Mouse (Mus musculus) megakaryocyte, embryonic 14.5 days (primary cell): ENCODE results near the gene Gm28729. TPM values are rescaled to one million over a fixed set of nuclear protein-coding genes. Genes with fewer than 3 reads are reported as not detected.

Experiments used
- H3K27me3 ChIP-seq: replicated peaks from 2 replicates; pipeline ENCODE3; 2012; ENCODE audit warnings: inconsistent platforms
- H3K36me3 ChIP-seq: replicated peaks from 2 replicates; pipeline ENCODE3; 2012; ENCODE audit warnings: low read length, inconsistent platforms, mixed read lengths
- H3K4me1 ChIP-seq: 2 replicates; pipeline ENCODE4 v1.6.1; 2012; ENCODE audit warnings: inconsistent platforms
- H3K4me3 ChIP-seq: replicated peaks from 2 replicates; pipeline ENCODE3; 2012; ENCODE audit warnings: moderate library complexity, mild to moderate bottlenecking, inconsistent platforms
- H3K9me3 ChIP-seq: 2 replicates; pipeline ENCODE4 v1.6.1; 2012; ENCODE audit warnings: inconsistent platforms
- FLI1 ChIP-seq: IDR thresholded peaks from 2 replicates; pipeline ENCODE4 v1.6.1; 2012; ENCODE audit warnings: low read length, inconsistent platforms, mixed read lengths
- GATA1 ChIP-seq: IDR thresholded peaks from 3 replicates; pipeline ENCODE4 v1.6.1; 2012; ENCODE audit warnings: mixed read lengths, low read length, inconsistent platforms, borderline replicate concordance
- polyA plus RNA-seq: library from polyadenylated mRNA; stranded (reverse); fragments of >175 nt; gene quantifications from 2 replicates; pipeline ENCODE4 v1.2.3, GENCODE M21; 2012; ENCODE audit warnings: low replicate concordance; ENCODE audit not compliant: insufficient read depth

Gm28729 gene
- polyA plus RNA-seq, result not detected in 2 replicates

GRCm38 (mm10) chr9:96524972-96525506 is at the start of gene Gm28729:
TSS of gene Gm28729 (minus strand) at chr9:96525264.
- Histone ChIP-seq H3K27me3 (peaks cover 10% of the 10 kb centered on the region), H3K9me3 (no peaks in the 10 kb centered on the region), H3K36me3 (no peaks in the 10 kb centered on the region), H3K4me1 (peaks cover 16% of the 10 kb centered on the region), H3K4me3 (peak within 1 kb of the TSS; percentile 28)
- TF ChIP-seq GATA1, result no peak
- TF ChIP-seq FLI1, result no peak

DNA sequence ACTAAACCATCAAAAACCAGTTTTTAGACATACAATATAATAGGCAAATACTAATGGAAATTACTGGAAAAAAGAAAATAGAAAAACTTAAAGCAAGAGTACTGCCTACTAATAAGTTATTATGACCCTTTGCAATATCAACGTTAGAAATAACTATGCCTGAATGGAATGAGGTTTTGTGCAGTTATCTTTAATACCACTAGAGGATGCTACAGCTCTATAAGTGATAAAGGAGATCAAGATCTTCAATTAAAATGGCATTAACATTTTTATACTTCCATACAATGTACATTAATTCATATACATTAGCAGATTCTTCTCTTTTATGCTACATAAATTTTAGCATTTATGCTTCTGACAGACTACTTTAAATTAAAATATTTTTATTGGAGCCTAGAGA is 48.2 kb upstream of the Gm28729 start:
- Histone ChIP-seq H3K4me1 (peaks cover 7% of the 10 kb centered on the region), H3K27me3 (no peaks in the 10 kb centered on the region), H3K9me3 (no peaks in the 10 kb centered on the region), H3K36me3 (peaks cover 63% of the 10 kb centered on the region), H3K4me3 (no peak overlapping the region)
- TF ChIP-seq FLI1, result no peak
- TF ChIP-seq GATA1, result no peak

DNA sequence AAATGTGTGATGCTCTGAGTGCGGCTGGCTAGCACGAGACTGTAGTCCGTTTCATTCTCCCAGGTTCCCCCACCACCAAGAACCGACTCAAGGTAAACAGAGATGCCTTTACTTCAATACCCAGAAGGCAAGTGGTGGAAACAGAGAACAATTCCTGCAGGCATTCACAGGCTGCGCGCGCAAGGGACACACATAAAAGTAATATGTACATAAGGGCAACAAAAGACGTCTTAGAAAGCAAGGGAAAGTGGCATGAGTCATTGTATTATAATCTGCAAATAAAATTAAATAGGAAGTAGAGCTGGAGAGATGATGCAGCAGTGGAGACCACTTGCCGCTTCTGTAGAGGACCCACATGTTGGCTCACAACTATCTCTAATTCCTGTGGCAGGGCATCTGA is 47.7 kb upstream of the Gm28729 start:
- Histone ChIP-seq H3K36me3 (peaks cover 62% of the 10 kb centered on the region), H3K27me3 (no peaks in the 10 kb centered on the region), H3K9me3 (no peaks in the 10 kb centered on the region), H3K4me1 (peaks cover 2% of the 10 kb centered on the region; the same call in 1 of the 2 replicates), H3K4me3 (no peak overlapping the region)
- TF ChIP-seq GATA1, result no peak
- no peak for TF ChIP-seq FLI1

DNA sequence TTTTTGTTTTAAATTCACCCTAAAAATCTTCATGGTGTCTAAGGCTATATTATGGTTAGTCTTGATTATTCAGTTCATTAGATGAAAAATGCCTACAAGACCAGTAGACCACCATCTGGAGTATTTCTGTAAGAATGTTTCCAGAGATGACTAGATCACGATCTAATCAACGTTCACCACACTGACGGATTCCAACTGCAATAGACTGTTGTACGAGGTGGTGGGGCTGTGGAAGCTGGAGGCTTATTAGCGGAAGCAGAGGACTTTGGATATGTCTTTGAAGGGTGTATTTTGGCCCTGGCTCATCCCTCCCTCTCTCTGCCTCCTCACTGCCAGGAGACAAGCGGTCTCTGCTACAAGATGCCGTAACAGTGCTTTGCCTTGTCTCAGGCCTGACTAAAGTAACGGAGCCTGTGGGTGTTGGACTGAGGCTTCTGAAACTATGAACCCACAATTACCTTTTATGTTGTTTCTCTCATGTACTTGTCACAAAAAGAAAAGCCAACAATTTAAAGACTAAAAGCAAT is 41.5 kb upstream of the Gm28729 start:
- Histone ChIP-seq H3K9me3 (no peaks in the 10 kb centered on the region), H3K36me3 (peaks cover 75% of the 10 kb centered on the region), H3K4me3 (no peak overlapping the region), H3K4me1 (no peaks in the 10 kb centered on the region), H3K27me3 (no peaks in the 10 kb centered on the region)
- no peak for TF ChIP-seq FLI1
- TF ChIP-seq GATA1, result no peak

- H3K4me3 ChIP-seq, result no peak overlapping the region
- no peaks in the 10 kb centered on the region for H3K27me3 ChIP-seq
- peaks cover 11% of the 10 kb centered on the region for H3K4me1 ChIP-seq
- H3K9me3 ChIP-seq, result no peaks in the 10 kb centered on the region
- TF ChIP-seq FLI1 (no peak), GATA1 (no peak)
- peaks cover 79% of the 10 kb centered on the region for H3K36me3 ChIP-seq
Measured at GRCm38 (mm10) chr9:96563501-96563900, 38.4 kb upstream of the Gm28729 start.

DNA sequence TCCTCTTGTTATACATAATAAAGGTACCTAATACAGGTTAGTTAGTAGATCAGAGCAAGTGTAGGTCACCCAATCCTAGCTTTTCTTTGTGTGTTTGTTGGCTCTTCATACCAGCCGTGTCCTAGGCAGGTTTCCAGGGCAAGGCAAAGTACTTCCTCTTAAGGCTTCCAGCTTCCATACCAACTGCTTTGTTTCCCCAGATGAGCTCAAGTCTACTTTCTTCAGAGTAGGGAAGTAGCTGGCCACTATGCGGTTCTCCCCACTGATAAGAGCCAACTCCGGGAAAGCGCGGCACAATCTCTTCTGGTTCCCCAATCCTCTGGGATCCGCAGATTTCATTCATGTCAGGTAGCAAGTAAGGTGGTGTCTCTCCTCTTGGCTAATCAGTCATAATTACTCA is 34.1 kb upstream of the Gm28729 start:
- no peak for TF ChIP-seq FLI1
- no peak for TF ChIP-seq GATA1
- H3K4me3 ChIP-seq, result no peak overlapping the region
- peaks cover 68% of the 10 kb centered on the region for H3K36me3 ChIP-seq
- H3K9me3 ChIP-seq, result no peaks in the 10 kb centered on the region
- H3K27me3 ChIP-seq, result no peaks in the 10 kb centered on the region
- peaks cover 12% of the 10 kb centered on the region for H3K4me1 ChIP-seq

DNA sequence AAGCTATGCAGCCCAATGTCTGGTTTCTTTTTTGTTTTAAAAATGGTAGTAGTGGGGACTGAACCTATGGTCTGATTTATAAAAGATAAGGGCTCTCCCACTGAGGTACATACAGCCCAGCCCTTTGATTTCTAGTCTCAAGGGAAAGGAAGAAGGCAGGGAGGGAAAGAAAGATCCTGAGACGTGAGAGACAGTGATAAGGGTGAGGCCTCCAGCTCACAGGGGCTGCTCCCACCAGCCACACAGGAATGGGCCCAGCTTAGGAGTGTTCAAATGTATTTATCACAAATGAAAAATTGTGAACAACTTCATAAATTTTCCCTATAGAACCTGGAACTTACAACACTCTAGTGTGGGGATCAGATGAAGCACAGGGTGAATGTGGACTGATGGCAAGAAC is 33.5 kb upstream of the Gm28729 start:
- TF ChIP-seq FLI1 (no peak), GATA1 (no peak)
- Histone ChIP-seq H3K4me3 (no peak overlapping the region), H3K4me1 (peaks cover 12% of the 10 kb centered on the region), H3K36me3 (peaks cover 62% of the 10 kb centered on the region), H3K27me3 (no peaks in the 10 kb centered on the region), H3K9me3 (no peaks in the 10 kb centered on the region)

- Histone ChIP-seq H3K4me3 (no peak overlapping the region), H3K9me3 (no peaks in the 10 kb centered on the region), H3K36me3 (peaks cover 48% of the 10 kb centered on the region), H3K27me3 (no peaks in the 10 kb centered on the region), H3K4me1 (peaks cover 6% of the 10 kb centered on the region)
- TF ChIP-seq GATA1 (no peak), FLI1 (no peak)
Measured at GRCm38 (mm10) chr9:96554095-96554494, 29.0 kb upstream of the Gm28729 start.

- Histone ChIP-seq H3K4me3 (no peak overlapping the region), H3K4me1 (peaks cover 9% of the 10 kb centered on the region), H3K27me3 (no peaks in the 10 kb centered on the region), H3K9me3 (no peaks in the 10 kb centered on the region), H3K36me3 (peaks cover 72% of the 10 kb centered on the region)
- TF ChIP-seq FLI1, result no peak
- TF ChIP-seq GATA1, result no peak
Measured at GRCm38 (mm10) chr9:96545410-96545809, 20.3 kb upstream of the Gm28729 start.

DNA sequence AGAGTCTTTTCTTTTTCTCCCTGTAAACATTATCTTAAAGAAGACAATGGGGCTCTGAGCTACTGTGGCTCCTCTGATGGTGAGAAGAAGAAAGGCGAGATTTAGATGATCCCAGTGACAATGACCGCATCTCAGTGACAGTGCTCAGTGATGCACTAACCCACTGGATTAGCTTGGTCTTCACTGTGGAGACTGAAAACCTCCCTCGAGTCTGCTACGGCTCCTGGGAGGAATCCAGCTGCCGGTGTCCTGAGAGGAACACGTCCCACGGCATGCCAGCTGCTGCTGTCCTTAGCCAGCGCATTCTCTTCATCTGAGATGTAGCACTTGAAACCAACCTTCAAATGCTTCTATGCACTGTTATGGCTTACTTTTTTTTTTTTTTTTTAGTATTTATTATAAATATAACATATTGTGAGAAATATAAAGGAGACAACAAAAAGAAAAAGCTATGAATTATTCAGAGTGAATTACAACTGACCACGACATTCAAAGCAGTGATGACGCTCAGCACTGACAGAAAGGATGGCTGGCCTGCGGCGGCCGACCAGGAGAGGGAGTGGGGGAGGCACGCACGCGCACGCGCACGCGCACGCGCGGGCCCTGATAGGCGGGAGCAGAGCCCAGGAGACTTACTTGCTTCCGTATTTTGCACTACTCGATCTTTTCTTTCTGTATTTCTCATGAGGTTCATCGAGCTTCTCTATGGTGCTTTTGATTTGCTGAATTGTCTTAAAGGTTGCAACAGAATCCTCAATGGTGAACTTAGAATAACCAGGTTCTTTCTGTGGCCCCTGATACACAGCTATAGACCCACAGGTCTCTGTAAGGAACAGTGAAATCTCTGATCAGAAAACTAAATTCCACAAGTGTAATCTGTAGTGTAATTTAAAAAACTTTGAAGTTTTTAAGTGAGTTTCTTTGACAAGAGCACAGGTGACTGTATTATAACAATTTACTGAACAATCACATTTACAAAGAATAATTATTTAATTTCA is 18.9 kb upstream of the Gm28729 start:
- Histone ChIP-seq H3K9me3 (no peaks in the 10 kb centered on the region), H3K36me3 (peaks cover 70% of the 10 kb centered on the region), H3K27me3 (no peaks in the 10 kb centered on the region), H3K4me3 (peak overlapping the region; percentile 74), H3K4me1 (peaks cover 11% of the 10 kb centered on the region)
- no peak for TF ChIP-seq GATA1
- no peak for TF ChIP-seq FLI1
